Mouse (Mus musculus) lung, adult 2 months (tissue): Measurements from ENCODE around the gene Pm20d2.

Experiments used
- CTCF ChIP-seq: fragments of 200-500 bp; IDR thresholded peaks from 2 replicates; pipeline ENCODE4 v1.5.1; 2011; ENCODE audit warnings: mild to moderate bottlenecking, low read length, control low read depth; ENCODE audit not compliant: insufficient read depth
- POLR2A ChIP-seq: fragments of 200-500 bp; IDR thresholded peaks from 2 replicates; pipeline ENCODE4 v1.6.1; 2011; ENCODE audit warnings: low read depth, mild to moderate bottlenecking, control low read depth, low read length, borderline replicate concordance; ENCODE audit errors: extremely low read depth

- TF ChIP-seq POLR2A (no peak), CTCF (peak; percentile 82)
These were observed 15.1 kb upstream of the Pm20d2 start for GRCm38 (mm10) chr4:33204682-33205081.
